Mouse (Mus musculus): ENCODE measurements around the gene Kpna7. TPM values are rescaled to one million over a fixed set of nuclear protein-coding genes. Genes with fewer than 3 reads are reported as not detected.
"Not testable (repeated sequence)": the region's sequence is repeated elsewhere in the genome, so short reads cannot be mapped to it uniquely, and the experiment has no call there.

Kpna7 gene
- polyA plus RNA-seq, 1 experiment from 2014 or later = not detected

DNA sequence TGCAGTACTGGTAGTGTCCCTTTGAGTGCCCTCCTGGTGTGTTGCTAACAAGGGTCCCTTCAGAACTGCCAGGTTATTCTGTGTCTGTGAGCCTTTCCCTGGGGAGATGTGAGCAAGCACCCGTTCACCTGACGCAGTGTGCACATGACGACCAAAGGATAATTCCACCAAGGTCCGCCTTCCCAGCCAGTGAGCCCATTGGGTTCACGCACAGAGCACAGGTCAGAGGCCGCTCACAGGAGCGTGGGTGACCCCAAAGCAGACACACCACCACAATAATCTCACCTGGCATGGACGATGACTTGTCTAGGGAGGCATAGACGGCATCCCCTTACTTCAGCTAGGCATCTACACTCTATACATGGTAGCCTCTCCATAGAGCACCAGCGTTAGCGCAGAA is 17.6 kb upstream of the Kpna7 start:
- peaks cover 92% of the 10 kb centered on the region for H3K36me3 ChIP-seq
- 95% methylated on average over 11 of the region's 11 CpGs for WGBS
- not testable (repeated sequence) for H3K27ac ChIP-seq (replicated peaks); H3K4me1 ChIP-seq (replicated peaks); H3K9ac ChIP-seq; H3K4me3 ChIP-seq; H3K27me3 ChIP-seq; H3K9me3 ChIP-seq; ATAC-seq (ENCODE audit: low FRiP score, low read depth); H3K4me2 ChIP-seq

DNA sequence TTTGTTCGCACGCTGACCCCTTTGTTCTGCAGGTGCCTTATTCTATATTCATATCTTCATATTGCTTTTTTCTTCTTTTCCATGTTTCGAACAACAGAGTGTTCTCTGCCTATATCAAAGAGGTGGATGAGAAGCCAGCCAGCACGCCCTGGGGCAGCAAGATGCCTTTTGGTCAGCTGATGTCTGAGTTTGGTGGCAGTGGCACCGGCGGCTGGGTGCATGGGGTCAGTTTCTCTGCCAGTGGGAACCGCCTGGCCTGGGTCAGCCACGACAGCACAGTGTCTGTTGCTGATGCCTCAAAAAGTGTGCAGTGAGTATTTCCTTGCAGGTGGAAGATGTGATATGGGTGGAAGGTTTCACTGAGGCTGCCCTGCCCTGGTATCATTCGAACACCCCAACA is 17.1 kb upstream of the Kpna7 start:
- Histone ChIP-seq H3K27me3 (no peaks in the 10 kb centered on the region), H3K4me3 (no peak overlapping the region), H3K36me3 (peaks cover 92% of the 10 kb centered on the region), H3K9me3 (no peaks in the 10 kb centered on the region), H3K27ac (replicated peaks) (no peak overlapping the region), H3K4me1 (replicated peaks) (no peaks in the 10 kb centered on the region), H3K4me2 (no peak overlapping the region), H3K9ac (no peak overlapping the region)
- WGBS = 93% methylated on average over 9 of the region's 9 CpGs
- ATAC-seq (ENCODE audit: low FRiP score, low read depth) = no peak

DNA sequence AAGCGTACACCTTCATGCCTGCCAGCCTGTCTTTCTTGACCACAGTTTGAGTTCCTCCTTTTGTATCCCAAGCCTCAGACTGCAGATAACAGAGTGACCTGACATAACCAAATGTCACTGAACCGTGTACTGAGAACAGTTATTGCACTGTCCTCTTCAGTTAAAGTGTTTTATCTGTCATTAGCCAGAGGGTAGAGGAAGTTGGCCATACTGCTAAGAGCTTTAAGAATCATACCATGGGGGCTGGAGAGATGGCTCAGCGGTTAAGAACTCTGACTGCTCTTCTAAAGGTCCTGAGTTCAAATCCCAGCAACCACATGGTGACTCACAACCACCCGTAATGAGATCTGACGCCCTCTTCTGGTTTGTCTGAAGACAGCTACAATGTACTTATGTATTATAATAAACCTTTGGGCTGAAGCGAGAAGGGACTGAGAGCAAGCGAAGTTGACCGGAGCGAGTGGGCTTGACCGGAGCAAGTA is 14.6 kb upstream of the Kpna7 start:
- no peaks in the 10 kb centered on the region for H3K27me3 ChIP-seq
- H3K27ac ChIP-seq (replicated peaks) = no peak overlapping the region
- WGBS = 93% methylated on average over 10 of the region's 10 CpGs
- peaks cover 90% of the 10 kb centered on the region for H3K36me3 ChIP-seq
- ATAC-seq (ENCODE audit: low FRiP score, low read depth) = no peak
- no peak overlapping the region for H3K4me2 ChIP-seq
- no peak overlapping the region for H3K4me3 ChIP-seq
- H3K9ac ChIP-seq = no peak overlapping the region
- no peaks in the 10 kb centered on the region for H3K9me3 ChIP-seq
- H3K4me1 ChIP-seq (replicated peaks) = no peaks in the 10 kb centered on the region

DNA sequence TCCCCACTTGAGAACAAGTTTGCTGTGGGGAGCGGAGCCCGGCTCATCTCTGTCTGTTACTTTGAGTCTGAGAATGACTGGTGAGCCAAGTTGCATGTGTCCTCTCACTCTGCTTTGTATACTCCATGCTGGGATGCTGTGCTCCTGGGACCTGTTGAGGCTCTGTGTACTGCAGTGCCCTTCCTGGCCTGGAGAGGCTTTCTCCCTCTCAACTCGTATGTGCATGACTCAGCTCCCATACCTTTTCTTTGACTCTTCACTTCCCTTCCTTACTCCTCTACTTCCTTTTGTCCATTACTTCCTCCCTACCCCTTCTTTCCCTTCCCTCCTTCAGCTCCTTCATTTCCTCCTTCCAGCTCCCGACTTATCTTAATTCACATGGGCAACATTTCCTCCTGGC is 12.4 kb upstream of the Kpna7 start:
- no peaks in the 10 kb centered on the region for H3K9me3 ChIP-seq
- H3K36me3 ChIP-seq = peaks cover 92% of the 10 kb centered on the region
- H3K4me2 ChIP-seq = no peak overlapping the region
- H3K27me3 ChIP-seq = no peaks in the 10 kb centered on the region
- H3K9ac ChIP-seq = no peak overlapping the region
- H3K4me3 ChIP-seq = no peak overlapping the region
- no peaks in the 10 kb centered on the region for H3K4me1 ChIP-seq (replicated peaks)
- no peak for ATAC-seq (ENCODE audit: low FRiP score, low read depth)
- 91% methylated on average over 4 of the region's 4 CpGs for WGBS
- H3K27ac ChIP-seq (replicated peaks) = no peak overlapping the region

DNA sequence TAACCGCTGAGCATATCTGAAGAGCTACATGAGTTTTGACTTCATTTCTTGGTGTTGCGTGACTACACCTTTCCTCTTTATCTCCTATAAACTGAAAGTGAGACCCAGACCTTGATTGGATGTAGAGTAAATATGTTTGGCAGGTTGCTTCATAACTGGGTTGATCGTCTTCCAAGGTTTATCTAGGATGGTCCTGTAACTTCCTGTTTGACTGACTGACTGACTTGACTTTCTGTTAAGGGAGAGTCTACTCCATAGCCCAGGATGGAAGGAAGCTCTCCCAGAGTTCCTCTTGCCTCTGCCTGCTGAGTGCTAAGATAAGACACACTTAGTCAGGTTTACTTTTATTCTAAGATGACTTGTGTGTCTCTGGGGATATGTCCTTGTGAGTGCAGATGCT is 6.0 kb upstream of the Kpna7 start:
- Histone ChIP-seq H3K27ac (replicated peaks) (no peak overlapping the region), H3K27me3 (no peaks in the 10 kb centered on the region), H3K9me3 (no peaks in the 10 kb centered on the region), H3K4me2 (no peak overlapping the region), H3K4me1 (replicated peaks) (peaks cover 13% of the 10 kb centered on the region), H3K36me3 (peaks cover 30% of the 10 kb centered on the region), H3K9ac (no peak overlapping the region), H3K4me3 (no peak overlapping the region)
- no peak for ATAC-seq (ENCODE audit: low FRiP score, low read depth)
- WGBS = 97% methylated on average over 3 of the region's 3 CpGs

DNA sequence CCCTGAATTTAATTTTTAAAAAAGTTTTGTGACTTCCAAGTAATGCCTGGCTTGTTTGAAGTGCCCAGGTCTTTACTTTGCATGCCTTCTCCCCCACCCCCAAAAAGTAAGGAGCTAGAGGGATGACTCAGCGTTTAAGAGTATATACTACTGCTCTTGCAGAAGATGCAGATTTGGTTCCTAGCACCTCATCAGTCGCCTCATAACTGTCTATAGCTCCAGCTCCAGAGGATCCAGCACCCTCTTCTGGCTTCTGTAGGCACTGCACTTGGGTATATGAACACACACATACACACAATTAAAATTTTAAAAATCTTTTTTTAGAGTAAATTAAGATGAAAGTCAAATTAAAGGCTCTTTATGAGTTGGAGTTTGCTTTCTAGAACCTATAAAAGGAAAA is 4.4 kb upstream of the Kpna7 start:
- no peak for ATAC-seq (ENCODE audit: low FRiP score, low read depth)
- 92% methylated on average over 2 of the region's 2 CpGs for WGBS

DNA sequence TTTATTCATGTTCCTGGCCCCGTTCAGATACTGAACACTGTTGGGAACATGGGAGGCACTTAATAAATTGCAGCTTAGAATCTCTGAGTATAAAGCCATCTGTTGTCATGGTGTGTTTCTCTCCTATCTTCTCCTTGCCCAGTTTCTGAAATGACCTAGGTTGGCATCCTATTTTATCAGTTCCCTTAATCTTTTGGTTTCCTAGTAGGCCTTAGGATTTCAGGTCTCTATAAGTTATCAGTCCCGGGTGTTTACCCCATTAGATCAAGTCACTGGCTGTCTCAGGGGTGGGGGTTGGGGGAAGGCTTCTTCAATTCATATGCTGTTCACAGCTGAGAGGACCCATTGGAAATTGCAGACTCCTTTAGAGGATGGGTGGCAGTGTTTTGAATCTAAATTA is 992 bp upstream of the Kpna7 start:
- Histone ChIP-seq H3K27ac (replicated peaks) (no peak overlapping the region), H3K4me1 (replicated peaks) (peaks cover 21% of the 10 kb centered on the region), H3K4me3 (peak overlapping the region; percentile 88), H3K4me2 (peak overlapping the region; percentile 90), H3K9me3 (no peaks in the 10 kb centered on the region), H3K9ac (peak overlapping the region; percentile 96), H3K36me3 (no peaks in the 10 kb centered on the region), H3K27me3 (no peaks in the 10 kb centered on the region)
- 74% methylated on average over 2 of the region's 2 CpGs for whole genome bisulfite sequencing
- no peak for ATAC-seq (ENCODE audit: low FRiP score, low read depth)

More for the DNA sequence above, 4.4 kb upstream of the Kpna7 start:
- Histone ChIP-seq H3K4me3 (no peak overlapping the region), H3K4me2 (no peak overlapping the region), H3K9me3 (no peaks in the 10 kb centered on the region), H3K27me3 (no peaks in the 10 kb centered on the region), H3K9ac (no peak overlapping the region), H3K27ac (replicated peaks) (no peak overlapping the region), H3K4me1 (replicated peaks) (peaks cover 21% of the 10 kb centered on the region), H3K36me3 (peaks cover 15% of the 10 kb centered on the region)

DNA sequence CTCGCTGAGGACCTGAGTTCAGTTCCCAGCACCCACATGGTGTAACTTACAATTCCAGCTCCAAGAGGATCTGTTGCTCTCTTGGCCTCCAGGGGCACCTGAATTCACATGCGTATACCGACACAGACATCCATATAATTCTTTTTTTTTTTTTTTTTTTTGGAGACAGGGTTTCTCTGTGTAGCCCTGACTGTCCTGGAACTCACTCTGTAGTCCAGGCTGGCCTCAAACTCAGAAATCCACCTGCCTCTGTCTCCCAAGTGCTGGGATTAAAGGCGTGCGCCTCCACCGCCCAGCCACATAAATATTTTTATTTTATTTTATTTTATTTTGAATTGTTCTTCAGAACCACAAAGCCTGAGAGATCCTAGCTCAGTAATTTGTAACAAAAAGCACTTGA is 629 bp downstream of the Kpna7 start:
- Histone ChIP-seq H3K27ac (replicated peaks) (peak overlapping the region; percentile 81), H3K4me2 (peak overlapping the region; percentile 90), H3K4me3 (peak overlapping the region; percentile 88), H3K9ac (peak overlapping the region; percentile 96), H3K4me1 (replicated peaks) (peaks cover 21% of the 10 kb centered on the region)
- WGBS = 52% methylated on average over 6 of the region's 6 CpGs
- ATAC-seq (ENCODE audit: low FRiP score, low read depth) = peak; percentile 40
- H3K27me3 ChIP-seq, H3K9me3 ChIP-seq, H3K36me3 ChIP-seq: not testable (repeated sequence)

DNA sequence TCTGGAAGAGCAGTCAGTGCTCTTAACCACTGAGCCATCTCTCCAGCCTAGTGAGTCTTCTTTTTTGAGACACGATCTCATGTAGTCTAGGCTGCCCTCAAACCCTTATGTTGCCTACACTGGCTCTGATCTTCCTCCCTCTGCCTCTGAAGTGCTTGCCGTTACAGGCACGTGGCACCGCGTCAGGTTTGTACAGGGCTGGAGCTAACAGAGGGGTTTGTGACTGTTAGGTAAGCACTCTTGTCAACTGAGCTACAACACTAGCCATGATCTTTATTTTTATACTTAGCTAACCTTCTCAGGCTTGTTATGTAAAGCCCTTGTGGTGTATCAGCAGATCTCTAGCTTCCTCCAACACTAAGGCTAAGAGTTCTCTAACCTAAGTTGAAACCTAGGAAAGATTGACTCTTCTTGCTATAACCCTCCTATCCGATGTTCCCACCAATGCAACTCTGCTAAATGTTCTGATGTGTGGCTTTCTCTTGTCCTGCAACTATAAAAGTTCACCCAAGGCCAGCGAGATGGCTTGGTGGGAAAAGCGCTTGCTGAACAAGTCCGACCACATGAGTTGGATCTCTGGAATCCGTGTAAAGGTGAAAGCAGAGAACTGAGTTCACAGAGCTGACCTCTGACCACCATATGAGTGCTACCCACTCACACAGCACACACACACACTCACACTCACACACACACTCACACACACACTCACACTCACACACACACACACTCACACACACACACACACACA is 1.8 kb downstream of the Kpna7 start:
- Histone ChIP-seq H3K36me3 (no peaks in the 10 kb centered on the region), H3K9me3 (no peaks in the 10 kb centered on the region), H3K4me1 (replicated peaks) (peaks cover 21% of the 10 kb centered on the region), H3K27me3 (no peaks in the 10 kb centered on the region), H3K4me2 (no peak overlapping the region), H3K27ac (replicated peaks) (no peak overlapping the region), H3K9ac (no peak overlapping the region), H3K4me3 (no peak overlapping the region)
- 89% methylated on average over 10 of the region's 10 CpGs for WGBS
- no peak for ATAC-seq (ENCODE audit: low FRiP score, low read depth)

DNA sequence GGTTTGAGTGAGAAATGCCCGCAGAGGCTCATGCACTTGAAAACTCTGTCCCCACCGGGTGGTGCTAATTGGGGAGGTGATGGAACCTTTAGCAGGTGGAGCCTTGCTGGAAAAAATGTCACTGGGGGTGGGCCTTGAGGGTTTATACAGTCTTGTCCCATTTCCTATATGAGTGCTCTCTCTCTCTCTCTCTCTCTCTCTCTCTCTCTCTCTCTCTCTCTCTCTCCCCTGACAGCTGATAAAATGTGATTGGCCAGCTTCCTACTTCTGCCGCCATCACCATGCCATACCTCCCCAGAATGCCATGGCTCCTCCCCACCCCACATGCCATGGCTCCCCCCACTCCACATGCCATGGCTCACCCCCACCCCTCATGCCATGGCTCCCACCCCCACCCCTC is 8.7 kb downstream of the Kpna7 start:
- Histone ChIP-seq H3K4me2 (no peak overlapping the region), H3K36me3 (no peaks in the 10 kb centered on the region), H3K27me3 (no peaks in the 10 kb centered on the region), H3K27ac (replicated peaks) (no peak overlapping the region), H3K4me3 (no peak overlapping the region), H3K9ac (no peak overlapping the region), H3K4me1 (replicated peaks) (no peaks in the 10 kb centered on the region), H3K9me3 (no peaks in the 10 kb centered on the region)
- no peak for ATAC-seq (ENCODE audit: low FRiP score, low read depth)
- WGBS = 63% methylated on average over 3 of the region's 3 CpGs

DNA sequence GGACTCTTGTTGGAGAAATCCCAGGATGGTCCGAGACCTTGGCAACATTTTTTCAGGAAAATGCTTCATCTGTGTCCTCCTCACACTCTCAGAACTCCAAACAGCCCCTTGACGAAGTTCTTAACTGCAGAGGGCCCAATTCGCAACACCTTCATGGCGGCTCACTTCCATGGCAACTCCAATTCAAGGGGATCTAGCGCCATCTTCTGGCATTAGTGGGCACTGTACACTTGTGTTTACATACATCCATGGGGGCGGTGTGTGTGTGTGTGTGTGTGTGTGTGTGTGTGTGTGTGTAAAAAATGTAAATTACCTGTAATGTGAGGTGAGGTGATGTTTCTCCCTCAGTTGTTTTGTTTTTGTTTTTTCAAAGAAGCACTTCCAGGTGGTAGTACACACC is 12.5 kb downstream of the Kpna7 start:
- 54% methylated on average over 6 of the region's 6 CpGs for whole genome bisulfite sequencing
- Histone ChIP-seq H3K4me3 (no peak overlapping the region), H3K9me3 (no peaks in the 10 kb centered on the region), H3K4me2 (no peak overlapping the region), H3K27me3 (0 out of 2 replicates have a peak, but pooled peaks cover 3% of the 10 kb centered on the region), H3K27ac (replicated peaks) (no peak overlapping the region), H3K36me3 (no peaks in the 10 kb centered on the region), H3K4me1 (replicated peaks) (no peaks in the 10 kb centered on the region), H3K9ac (no peak overlapping the region)
- ATAC-seq (ENCODE audit: low FRiP score, low read depth) = no peak

DNA sequence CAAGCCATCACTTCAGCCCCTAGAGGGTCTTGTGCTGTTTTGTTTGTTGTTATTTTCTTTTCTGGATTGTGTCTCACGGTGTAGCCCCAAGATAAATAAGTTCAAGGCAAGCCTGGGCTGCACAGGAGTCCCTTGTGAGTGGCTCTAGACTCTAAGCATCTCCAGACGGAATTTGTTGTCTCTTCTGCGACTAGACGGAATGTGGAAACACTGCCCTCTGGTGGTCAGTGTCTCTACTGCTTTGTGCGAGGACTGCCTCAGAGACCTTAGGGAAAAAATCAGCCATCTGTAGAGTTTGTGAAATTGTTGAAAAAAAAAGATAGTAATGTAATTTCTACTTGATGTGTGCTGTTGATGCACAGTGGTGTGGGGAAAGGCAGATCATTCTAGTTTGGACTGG is 14.1 kb downstream of the Kpna7 start:
- Histone ChIP-seq H3K36me3 (no peaks in the 10 kb centered on the region), H3K9me3 (no peaks in the 10 kb centered on the region), H3K4me2 (no peak overlapping the region), H3K27me3 (0 out of 2 replicates have a peak, but pooled peaks cover 3% of the 10 kb centered on the region), H3K27ac (replicated peaks) (no peak overlapping the region), H3K4me1 (replicated peaks) (no peaks in the 10 kb centered on the region), H3K9ac (no peak overlapping the region), H3K4me3 (no peak overlapping the region)
- WGBS = 2% methylated on average over 5 of the region's 5 CpGs
- ATAC-seq (ENCODE audit: low FRiP score, low read depth) = no peak

DNA sequence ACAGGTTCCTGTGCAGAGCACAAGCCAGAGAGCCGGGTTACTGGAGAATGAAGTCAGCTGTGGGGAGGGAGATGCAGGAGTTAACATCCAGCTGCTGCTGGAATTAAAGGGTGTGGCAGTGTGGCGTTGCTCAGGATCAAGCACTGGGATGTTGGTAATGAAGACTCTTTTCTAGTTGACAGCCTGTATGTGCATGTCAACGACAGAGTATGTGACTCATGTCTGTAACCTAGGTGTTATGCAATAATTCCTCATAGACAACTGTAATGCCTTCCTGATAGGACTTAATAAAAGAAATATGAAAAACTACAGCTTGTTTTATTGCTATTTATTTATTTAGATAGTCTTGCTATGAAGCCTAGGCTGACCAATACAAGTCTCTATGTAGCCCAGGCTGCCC is 15.0 kb downstream of the Kpna7 start:
- Histone ChIP-seq H3K9ac (no peak overlapping the region), H3K36me3 (no peaks in the 10 kb centered on the region), H3K9me3 (no peaks in the 10 kb centered on the region), H3K4me1 (replicated peaks) (no peaks in the 10 kb centered on the region), H3K4me2 (no peak overlapping the region), H3K4me3 (no peak overlapping the region), H3K27ac (replicated peaks) (no peak overlapping the region), H3K27me3 (0 out of 2 replicates have a peak, but pooled peaks cover 3% of the 10 kb centered on the region)
- 55% methylated on average over 3 of the region's 3 CpGs for WGBS
- ATAC-seq (ENCODE audit: low FRiP score, low read depth) = no peak

Data from hindbrain, embryonic 15.5 days (tissue).